Mouse (Mus musculus) heart, embryonic 14.5 days (tissue): Measurements from ENCODE around the gene Zfp462. TPM values are rescaled to one million over a fixed set of nuclear protein-coding genes. Genes with fewer than 3 reads are reported as not detected.

Experiments used
- ATAC-seq: fragments of 200-750 bp; cut with Nextera tagmentation; 2 replicates; pipeline ENCODE4 v1.8.0; 2017; ENCODE audit warnings: low read depth, moderate TSS enrichment; ENCODE audit not compliant: insufficient number of reproducible peaks, insufficient read depth, low FRiP score
- H3K27ac ChIP-seq, 2 experiments: fragments of 200-500 bp in 1 of 2; fragments of 300-500 bp in 1 of 2; sonication (generic) in 1 of 2; replicated peaks in 1 of 2; 2 replicates each; pipeline ENCODE4 v1.5.1; 2012 to 2014; ENCODE audit warnings: low read depth in 2 of 2, low read length in 2 of 2, control low read depth in 1 of 2, mild to moderate bottlenecking in 1 of 2, mixed read lengths in 1 of 2; ENCODE audit not compliant: control insufficient read depth in 1 of 2, insufficient read depth in 1 of 2
- H3K27me3 ChIP-seq: fragments of 300-500 bp; sonication (generic); 2 replicates; pipeline ENCODE4 v1.6.1; 2014; ENCODE audit warnings: mild to moderate bottlenecking, low read length, control low read depth; ENCODE audit not compliant: control insufficient read depth, insufficient read depth
- H3K36me3 ChIP-seq: fragments of 300-500 bp; sonication (generic); 2 replicates; pipeline ENCODE4 v1.6.1; 2014; ENCODE audit warnings: mild to moderate bottlenecking, control low read depth, low read length, mixed read lengths; ENCODE audit not compliant: control insufficient read depth, insufficient read depth
- H3K4me1 ChIP-seq, 2 experiments: fragments of 200-500 bp in 1 of 2; fragments of 300-500 bp in 1 of 2; sonication (generic) in 1 of 2; 2 replicates each; pipeline ENCODE4 v1.6.1; 2012 to 2014; ENCODE audit warnings: low read length in 2 of 2, control low read depth in 1 of 2, mixed read lengths in 1 of 2; ENCODE audit not compliant: control insufficient read depth in 2 of 2, insufficient read depth in 2 of 2
- H3K4me2 ChIP-seq: fragments of 300-500 bp; sonication (generic); 2 replicates; pipeline ENCODE4 v1.6.1; 2014; ENCODE audit warnings: mild to moderate bottlenecking, low read length
- H3K4me3 ChIP-seq, 2 experiments: fragments of 200-500 bp in 1 of 2; fragments of 300-500 bp in 1 of 2; sonication (generic) in 1 of 2; 2 replicates each; pipeline ENCODE4 v1.5.1; 2012 to 2014; ENCODE audit warnings: low read length in 2 of 2, mild to moderate bottlenecking in 2 of 2, control low read depth in 1 of 2, low read depth in 1 of 2, moderate library complexity in 1 of 2; ENCODE audit not compliant: control insufficient read depth in 1 of 2, insufficient read depth in 1 of 2
- H3K9ac ChIP-seq: fragments of 300-500 bp; sonication (generic); 2 replicates; pipeline ENCODE4 v1.6.1; 2014; ENCODE audit warnings: mild to moderate bottlenecking, low read length
- H3K9me3 ChIP-seq: fragments of 300-500 bp; sonication (generic); 2 replicates; pipeline ENCODE4 v1.6.1; 2016; ENCODE audit warnings: low read length, control low read depth; ENCODE audit not compliant: control insufficient read depth
- WGBS: fragments of 180-500 bp; shearing (Covaris S2); extraction: QIAGEN DNeasy Blood & Tissue Kit; methylation state at CpG from one replicate; pipeline ENCODE4 v1.1.7; 2014; 5-methylcytosine and 5-hydroxymethylcytosine counted together
- polyA plus RNA-seq: library from polyadenylated mRNA; unstranded; fragments of >200 nt; fragmentation: Nextera tagmentation; extraction: Ambion mirVana; gene quantifications from 2 replicates; pipeline ENCODE4 v1.2.1, GENCODE M21; 2014

Zfp462 gene
- polyA plus RNA-seq: 1.7 and 3.7 TPM in 2 replicates

GRCm38 (mm10) chr4:54944921-54945430 is at the start of gene Zfp462:
TSS of gene Zfp462 (plus strand) at chr4:54945048.
- WGBS: 1% methylated on average over 40 of the region's 43 CpGs
- H3K27ac ChIP-seq: peak within 1 kb of the TSS; percentile 6 to 36; a peak in 2 of 4 replicates
- no peaks in the 10 kb centered on the region for H3K36me3 ChIP-seq
- ATAC-seq: peak; percentile 10
- H3K4me2 ChIP-seq: peak within 1 kb of the TSS; percentile 85
- no peaks in the 10 kb centered on the region for H3K27me3 ChIP-seq
- peak within 1 kb of the TSS; percentile 72 to 74 for H3K4me3 ChIP-seq
- H3K9ac ChIP-seq: peak within 1 kb of the TSS; percentile 80
- H3K9me3 ChIP-seq: no peaks in the 10 kb centered on the region
- H3K4me1 ChIP-seq: peaks cover 4 to 12% of the 10 kb centered on the region in 2 experiments; a peak in 3 of 4 replicates

- Histone ChIP-seq H3K4me2 (no peak overlapping the region), H3K27me3 (no peaks in the 10 kb centered on the region), H3K9ac (no peak overlapping the region), H3K36me3 (no peaks in the 10 kb centered on the region), H3K4me3 (no peak overlapping the region), H3K9me3 (no peaks in the 10 kb centered on the region), H3K4me1 (no peaks in the 10 kb centered on the region), H3K27ac (no peak overlapping the region)
- 81% methylated on average over 4 of the region's 4 CpGs for whole genome bisulfite sequencing
- no peak for ATAC-seq
Observed at GRCm38 (mm10) chr4:54896017-54896416, 48.8 kb upstream of the Zfp462 start.

GRCm38 (mm10) chr4:54904641-54905040 is 40.2 kb upstream of the Zfp462 start:
- no peaks in the 10 kb centered on the region for H3K27me3 ChIP-seq
- H3K4me2 ChIP-seq: no peak overlapping the region
- H3K9ac ChIP-seq: no peak overlapping the region
- H3K36me3 ChIP-seq: no peaks in the 10 kb centered on the region
- H3K9me3 ChIP-seq: no peaks in the 10 kb centered on the region
- 83% methylated on average over 8 of the region's 8 CpGs for WGBS
- H3K4me3 ChIP-seq: no peak overlapping the region
- ATAC-seq: no peak
- no peaks in the 10 kb centered on the region for H3K4me1 ChIP-seq
- no peak overlapping the region for H3K27ac ChIP-seq

GRCm38 (mm10) chr4:54905399-54905953 is 39.4 kb upstream of the Zfp462 start:
- no peaks in the 10 kb centered on the region for H3K9me3 ChIP-seq
- H3K4me2 ChIP-seq: no peak overlapping the region
- H3K36me3 ChIP-seq: no peaks in the 10 kb centered on the region
- 71% methylated on average over 7 of the region's 7 CpGs for WGBS
- no peaks in the 10 kb centered on the region for H3K27me3 ChIP-seq
- no peak overlapping the region for H3K4me3 ChIP-seq
- H3K4me1 ChIP-seq: no peaks in the 10 kb centered on the region
- H3K9ac ChIP-seq: no peak overlapping the region
- no peak for ATAC-seq
- H3K27ac ChIP-seq: no peak overlapping the region

GRCm38 (mm10) chr4:54910300-54910699 is 34.5 kb upstream of the Zfp462 start:
- no peak overlapping the region for H3K9ac ChIP-seq
- 81% methylated on average over 3 of the region's 3 CpGs for WGBS
- no peak overlapping the region for H3K27ac ChIP-seq
- H3K4me2 ChIP-seq: no peak overlapping the region
- no peaks in the 10 kb centered on the region for H3K9me3 ChIP-seq
- no peak for ATAC-seq
- no peaks in the 10 kb centered on the region for H3K27me3 ChIP-seq
- no peak overlapping the region for H3K4me3 ChIP-seq
- no peaks in the 10 kb centered on the region for H3K4me1 ChIP-seq
- H3K36me3 ChIP-seq: no peaks in the 10 kb centered on the region

GRCm38 (mm10) chr4:54918276-54918675 is 26.6 kb upstream of the Zfp462 start:
- Histone ChIP-seq H3K27me3 (no peaks in the 10 kb centered on the region), H3K9me3 (no peaks in the 10 kb centered on the region), H3K4me3 (no peak overlapping the region), H3K4me1 (no peaks in the 10 kb centered on the region), H3K27ac (no peak overlapping the region), H3K36me3 (no peaks in the 10 kb centered on the region), H3K9ac (no peak overlapping the region), H3K4me2 (no peak overlapping the region)
- no peak for ATAC-seq
- WGBS: 67% methylated on average over 3 of the region's 3 CpGs

GRCm38 (mm10) chr4:54923386-54923785 is 21.5 kb upstream of the Zfp462 start:
- H3K9ac ChIP-seq: no peak overlapping the region
- no peak overlapping the region for H3K27ac ChIP-seq
- no peak for ATAC-seq
- H3K4me3 ChIP-seq: no peak overlapping the region
- no peak overlapping the region for H3K4me2 ChIP-seq
- no peaks in the 10 kb centered on the region for H3K4me1 ChIP-seq
- no peaks in the 10 kb centered on the region for H3K27me3 ChIP-seq
- 89% methylated on average over 2 of the region's 2 CpGs for WGBS
- no peaks in the 10 kb centered on the region for H3K9me3 ChIP-seq
- H3K36me3 ChIP-seq: no peaks in the 10 kb centered on the region

- Histone ChIP-seq H3K4me1 (no peaks in the 10 kb centered on the region), H3K9ac (no peak overlapping the region), H3K27ac (no peak overlapping the region), H3K4me2 (no peak overlapping the region), H3K36me3 (no peaks in the 10 kb centered on the region), H3K9me3 (no peaks in the 10 kb centered on the region), H3K27me3 (no peaks in the 10 kb centered on the region), H3K4me3 (no peak overlapping the region)
- ATAC-seq: no peak
- WGBS: 85% methylated on average over 2 of the region's 2 CpGs
Observed at GRCm38 (mm10) chr4:54924306-54924705, 20.5 kb upstream of the Zfp462 start.
